Mouse (Mus musculus) MN1 (cell line): ENCODE data around the gene Pnpla8.

Experiments used
- DNase-seq: peaks from one replicate; pipeline ENCODE4 v3.0.0-alpha.2; 2016; ENCODE audit warnings: low spot score

Gene Pnpla8

GRCm38 (mm10) chr12:44346143-44346542 is 125.0 kb downstream of the Pnpla8 start:
- no peak for DNase-seq

GRCm38 (mm10) chr12:44355116-44355515 is 133.9 kb downstream of the Pnpla8 start:
- no peak for DNase-seq

- DNase-seq, result no peak
These were observed 136.3 kb downstream of the Pnpla8 start for GRCm38 (mm10) chr12:44357460-44357859.

- no peak for DNase-seq
These were observed 136.7 kb downstream of the Pnpla8 start for GRCm38 (mm10) chr12:44357881-44358280.

GRCm38 (mm10) chr12:44371076-44371710 is 150.0 kb downstream of the Pnpla8 start:
- DNase-seq, result no peak
